Mouse (Mus musculus) Patski (cell line): ENCODE data around the gene Phactr2. TPM values are rescaled to one million over a fixed set of nuclear protein-coding genes. Genes with fewer than 3 reads are reported as not detected.

Source experiments
- ATAC-seq: fragments of 100-300 bp; one replicate; pipeline ENCODE4 v1.8.0; 2021
- CTCF ChIA-PET: fragments of 350-600 bp; sonication (Branson Sonifier 250); formaldehyde crosslinking; loops from one replicate; lab custom pipeline; 2022; ENCODE audit warnings: inconsistent platforms; lab: Charles Lee
- POLR2A ChIA-PET: fragments of 350-600 bp; sonication (Branson Sonifier 250); formaldehyde crosslinking; loops from one replicate; lab custom pipeline; 2022; ENCODE audit warnings: antibody characterized with exemption, inconsistent platforms; lab: Charles Lee
- DNase-seq: peaks from one replicate; pipeline ENCODE4 v3.0.0-alpha.2; 2011; ENCODE audit warnings: low read depth, low spot score
- H3K27me3 ChIP-seq: fragments of 371-371 bp; one replicate; pipeline ENCODE4 v1.5.1; 2021
- CTCF ChIP-seq: fragments of 100-300 bp; IDR thresholded peaks from one replicate; pipeline ENCODE4 v1.5.1; 2021
- in situ Hi-C: fragments of 300-500 bp; cut with MboI; formaldehyde crosslinking; loops from 3 replicates; pipeline ENCODE4 v1.11.1; 2018; ENCODE audit warnings: low pct_unique_long_range_greater_than_20kb, mixed read lengths
- polyA plus RNA-seq: library from polyadenylated mRNA; unstranded; gene quantifications from one replicate; pipeline ENCODE4 v1.2.3, GENCODE M21; 2021

Phactr2 gene
- polyA plus RNA-seq, 1 experiment from 2014 or later, result 9.3 TPM

DNA sequence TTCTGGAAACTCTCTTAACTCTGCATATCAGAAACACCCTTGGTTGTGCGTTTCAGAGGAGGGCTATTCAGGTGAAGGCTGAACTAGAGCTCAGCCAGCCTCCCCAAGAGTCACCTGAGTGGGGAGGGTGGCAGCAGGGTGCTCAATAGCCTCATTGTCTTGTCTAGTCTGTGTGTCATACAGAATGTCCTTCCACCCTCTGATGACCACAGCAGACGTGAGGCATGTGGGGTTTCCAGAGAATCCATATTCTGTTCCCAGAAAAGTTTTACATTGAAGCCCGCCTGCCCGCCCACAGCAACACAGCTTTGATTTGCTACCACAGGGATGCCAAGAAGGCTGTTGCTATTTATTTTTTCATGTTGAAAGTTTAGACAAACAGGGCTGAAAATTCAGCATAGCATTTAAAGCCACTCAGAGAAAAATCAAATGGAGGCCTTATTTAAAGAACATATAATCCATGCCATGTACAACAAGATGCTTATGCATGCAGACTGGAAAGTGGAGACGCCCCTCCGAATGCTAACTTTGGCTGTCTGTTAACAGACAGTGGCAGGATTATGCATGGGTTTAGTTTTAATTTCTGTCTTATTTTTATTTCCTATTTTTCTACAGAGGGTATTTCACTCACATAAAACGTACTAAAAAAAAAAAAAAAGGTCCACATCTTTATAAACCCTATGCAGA lies 248.7 kb downstream of the Phactr2 start:
- no peak for TF ChIP-seq CTCF
- DNase-seq (no peak), ATAC-seq (no peak)
- H3K27me3 ChIP-seq, result no peaks in the 10 kb centered on the region
- in situ Hi-C loops, result no loop called here
- CTCF ChIA-PET, result no interaction called here
- POLR2A ChIA-PET, result no interaction called here

DNA sequence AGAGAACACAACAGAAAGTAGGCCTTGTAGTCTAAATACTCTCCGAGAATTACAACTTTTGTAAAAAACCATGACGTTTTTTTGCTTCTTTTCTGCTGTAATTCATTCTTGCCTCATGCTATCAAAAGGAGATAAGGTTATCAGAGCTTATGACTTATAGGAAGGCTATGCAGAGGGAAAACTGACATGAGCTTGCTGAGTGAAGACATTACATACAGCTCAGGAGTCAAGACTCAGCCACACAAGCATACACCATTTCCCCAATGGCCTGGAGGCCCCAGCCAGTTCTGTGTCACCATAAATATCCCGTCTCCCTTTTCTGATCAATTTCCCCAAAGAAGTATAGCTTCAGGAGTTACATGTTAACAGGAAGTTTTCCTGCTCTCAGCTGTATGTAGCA lies 252.1 kb downstream of the Phactr2 start:
- no peak for ATAC-seq
- CTCF ChIA-PET, result interaction anchor here (1.5 kb wide), 1 partner anchor 9 kb away, joined by 5 read pairs; no protein-coding TSS in a partner anchor
- no peak for TF ChIP-seq CTCF
- in situ Hi-C loops, result no loop called here
- no peak for DNase-seq
- POLR2A ChIA-PET, result no interaction called here
- H3K27me3 ChIP-seq, result no peaks in the 10 kb centered on the region

DNA sequence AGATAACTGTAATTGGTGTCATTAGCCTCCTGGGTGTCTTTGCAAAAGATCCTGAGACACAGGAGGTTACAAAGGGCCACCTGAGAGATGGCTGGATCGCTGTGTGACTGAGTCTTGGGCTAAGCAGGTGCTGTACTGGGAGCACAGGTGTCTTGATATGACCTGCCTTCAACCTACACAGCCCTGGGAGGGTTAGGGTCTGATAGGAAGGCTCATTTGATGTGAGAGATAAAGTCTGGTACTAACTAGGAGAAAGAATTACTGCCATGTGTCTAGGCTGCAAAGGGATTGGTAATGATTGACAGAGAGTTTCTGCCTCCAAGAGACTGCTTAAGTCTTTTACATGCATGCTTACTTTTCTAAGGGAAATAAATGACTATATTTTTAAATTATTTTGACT lies 254.2 kb downstream of the Phactr2 start:
- DNase-seq (no peak), ATAC-seq (no peak)
- ChIA-PET CTCF (interaction anchor here (0.8 kb wide), 1 partner anchor 8 kb away, joined by 4 read pairs; no protein-coding TSS in a partner anchor), POLR2A (no interaction called here)
- TF ChIP-seq CTCF, result no peak
- no peaks in the 10 kb centered on the region for H3K27me3 ChIP-seq
- in situ Hi-C loops, result no loop called here

DNA sequence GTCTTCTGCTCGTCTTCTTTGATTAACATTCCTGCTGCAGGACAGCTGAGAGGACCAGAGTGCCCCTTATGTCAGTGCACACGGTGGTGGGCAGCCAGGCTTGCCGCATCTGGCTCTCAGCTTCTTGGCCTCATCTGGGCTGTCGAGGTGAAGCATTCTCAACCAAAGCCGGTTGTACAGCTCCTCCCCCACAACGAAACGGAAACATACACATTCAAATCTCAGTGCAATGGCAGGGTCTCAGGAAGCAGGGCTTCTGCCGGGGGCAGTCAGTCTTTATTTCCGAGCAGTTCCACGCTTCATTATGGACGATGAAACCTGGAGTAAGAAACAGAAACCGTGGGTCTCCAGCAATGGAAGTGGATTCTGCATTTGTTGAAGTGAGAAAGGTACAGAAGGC lies 260.3 kb downstream of the Phactr2 start:
- CTCF ChIA-PET, result no interaction called here
- H3K27me3 ChIP-seq, result no peaks in the 10 kb centered on the region
- TF ChIP-seq CTCF, result no peak
- DNase-seq, result no peak
- in situ Hi-C loops, result no loop called here
- POLR2A ChIA-PET, result no interaction called here
- ATAC-seq, result no peak

DNA sequence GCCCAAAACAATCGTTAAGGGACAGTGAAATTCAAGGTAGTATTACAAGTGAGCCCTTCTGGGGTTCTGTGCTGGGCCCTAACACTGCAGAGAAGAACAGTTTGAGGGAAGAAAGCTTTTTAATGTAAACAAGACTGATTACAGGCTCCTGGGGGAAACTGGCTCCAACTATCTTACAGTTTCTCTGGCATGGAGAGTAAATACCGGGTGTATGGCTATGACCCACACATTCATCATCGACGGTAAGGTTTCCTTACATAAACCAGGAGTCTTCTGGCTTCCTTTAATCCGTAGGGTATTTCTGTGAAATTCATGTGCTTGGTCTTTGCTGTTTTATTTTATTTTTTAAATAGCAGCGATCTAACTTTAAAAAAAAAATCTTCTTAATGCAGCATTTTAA lies 261.4 kb downstream of the Phactr2 start:
- in situ Hi-C loops, result no loop called here
- H3K27me3 ChIP-seq, result no peaks in the 10 kb centered on the region
- POLR2A ChIA-PET, result no interaction called here
- ATAC-seq (no peak), DNase-seq (no peak)
- no peak for TF ChIP-seq CTCF
- CTCF ChIA-PET, result interaction anchor here (1.9 to 2.8 kb wide), 2 partner anchors 10 to 14 kb away, joined by 5 to 7 read pairs; no protein-coding TSS in a partner anchor

DNA sequence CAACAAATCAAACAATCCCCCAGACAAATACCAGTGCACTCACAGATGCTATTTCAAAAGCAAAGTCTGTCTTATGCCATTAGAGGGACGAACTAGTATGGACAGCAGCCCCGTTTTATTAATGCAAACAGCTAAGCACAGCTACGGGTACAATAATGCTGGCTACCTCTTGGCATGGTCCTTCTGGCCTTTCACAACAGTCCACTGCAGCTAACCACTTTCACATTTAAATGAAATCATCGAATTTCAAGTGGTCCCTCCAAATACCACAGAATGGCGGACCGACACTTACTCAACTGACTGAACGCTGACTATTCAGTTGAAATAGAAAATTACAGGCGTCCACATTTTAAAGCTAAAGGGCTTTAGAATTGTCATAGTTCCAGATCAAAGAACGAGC lies 261.9 kb downstream of the Phactr2 start:
- ChIA-PET POLR2A (no interaction called here), CTCF (interaction anchor here (1.0 to 2.8 kb wide), 3 partner anchors 8 to 14 kb away, joined by 4 to 7 read pairs (median 5); no protein-coding TSS in a partner anchor)
- DNase-seq, result no peak
- TF ChIP-seq CTCF, result no peak
- no peak for ATAC-seq
- in situ Hi-C loops, result no loop called here
- no peaks in the 10 kb centered on the region for H3K27me3 ChIP-seq

DNA sequence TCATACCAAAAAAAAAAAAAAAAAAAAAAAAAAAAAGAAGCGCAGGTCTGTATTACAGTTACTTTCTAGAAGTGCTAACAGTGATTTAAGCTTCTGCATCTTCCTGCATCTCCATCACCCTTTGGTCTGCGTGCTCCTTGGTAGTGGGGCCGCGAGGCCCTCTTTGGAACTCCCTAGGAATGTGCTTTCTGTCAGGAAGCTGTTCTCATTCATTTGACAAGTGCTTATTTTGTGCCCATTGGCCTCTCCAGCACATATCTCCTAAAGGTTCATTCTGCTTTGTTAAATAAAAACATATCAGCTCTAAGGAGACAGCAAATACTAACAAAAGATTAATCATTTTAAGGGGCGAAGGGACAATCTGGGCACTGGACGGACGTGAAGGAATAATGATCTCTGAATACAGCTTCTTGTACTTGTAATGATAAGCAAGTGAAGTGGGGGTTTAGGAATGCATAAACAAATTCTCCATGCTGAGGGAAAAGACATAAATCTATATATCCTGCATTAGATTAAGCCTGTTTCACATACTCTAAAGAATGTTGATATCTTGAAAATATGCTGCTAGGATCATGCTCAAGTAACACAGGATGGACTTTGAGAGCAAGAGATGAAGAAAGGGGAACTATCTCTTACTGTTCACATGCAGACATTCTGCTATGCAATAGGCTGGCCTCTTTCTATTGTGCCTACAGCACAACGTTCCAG lies 264.1 kb downstream of the Phactr2 start:
- ATAC-seq, result no peak

DNA sequence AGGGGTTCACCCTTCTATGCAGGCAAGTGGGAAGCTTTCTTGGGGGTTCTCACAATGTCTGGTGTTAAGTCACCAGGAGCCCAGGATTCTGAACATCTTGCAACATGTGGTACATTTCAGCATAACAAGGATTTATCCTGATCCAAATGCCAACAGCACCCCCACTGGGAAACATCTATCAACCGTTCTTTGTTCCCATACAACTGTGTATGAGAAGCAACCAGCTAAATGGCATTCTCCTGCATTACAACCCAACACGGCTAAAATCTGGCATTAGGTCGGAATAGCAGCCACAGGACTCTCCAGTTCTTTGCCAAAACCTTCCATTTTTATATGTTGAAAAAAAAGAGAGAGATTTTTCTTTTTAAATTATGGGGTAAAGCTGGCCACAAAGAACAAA lies 264.7 kb downstream of the Phactr2 start:
- no peak for TF ChIP-seq CTCF
- DNase-seq, result no peak
- in situ Hi-C loops, result no loop called here

More for the DNA sequence above, 264.1 kb downstream of the Phactr2 start:
- ChIA-PET CTCF (interaction anchor here (1.8 kb wide), 1 partner anchor 11 kb away, joined by 3 read pairs; no protein-coding TSS in a partner anchor), POLR2A (no interaction called here)
- TF ChIP-seq CTCF, result no peak
- H3K27me3 ChIP-seq, result no peaks in the 10 kb centered on the region
- in situ Hi-C loops, result no loop called here
- DNase-seq, result no peak

DNA sequence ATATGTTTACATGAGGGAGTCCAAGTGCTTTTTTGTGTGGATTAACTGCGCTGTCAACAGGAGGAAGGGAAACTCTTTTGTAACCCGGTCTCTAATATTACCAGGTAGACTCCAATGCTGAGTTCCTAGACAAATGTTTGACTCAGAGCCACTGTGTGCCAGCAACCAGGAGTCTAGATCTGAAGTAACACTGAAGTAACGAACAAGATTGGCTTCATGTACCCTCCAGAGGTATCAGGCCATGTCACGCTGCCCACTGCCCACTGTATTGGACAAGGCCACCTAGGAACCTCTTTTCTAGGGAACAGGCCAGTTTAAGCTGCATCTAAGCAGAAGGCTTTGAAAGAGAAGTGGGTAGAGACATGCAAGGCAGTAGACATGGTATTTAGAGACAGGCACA lies 265.2 kb downstream of the Phactr2 start:
- DNase-seq, result no peak
- ATAC-seq, result no peak
- H3K27me3 ChIP-seq, result no peaks in the 10 kb centered on the region
- POLR2A ChIA-PET, result no interaction called here
- TF ChIP-seq CTCF, result no peak
- CTCF ChIA-PET, result interaction anchor here (1.8 kb wide), 1 partner anchor 10 kb away, joined by 3 read pairs; no protein-coding TSS in a partner anchor
- in situ Hi-C loops, result no loop called here

More for the DNA sequence above, 264.7 kb downstream of the Phactr2 start:
- POLR2A ChIA-PET, result no interaction called here
- CTCF ChIA-PET, result interaction anchor here (1.8 kb wide), 1 partner anchor 10 kb away, joined by 3 read pairs; no protein-coding TSS in a partner anchor
- H3K27me3 ChIP-seq, result no peaks in the 10 kb centered on the region
- ATAC-seq, result no peak

DNA sequence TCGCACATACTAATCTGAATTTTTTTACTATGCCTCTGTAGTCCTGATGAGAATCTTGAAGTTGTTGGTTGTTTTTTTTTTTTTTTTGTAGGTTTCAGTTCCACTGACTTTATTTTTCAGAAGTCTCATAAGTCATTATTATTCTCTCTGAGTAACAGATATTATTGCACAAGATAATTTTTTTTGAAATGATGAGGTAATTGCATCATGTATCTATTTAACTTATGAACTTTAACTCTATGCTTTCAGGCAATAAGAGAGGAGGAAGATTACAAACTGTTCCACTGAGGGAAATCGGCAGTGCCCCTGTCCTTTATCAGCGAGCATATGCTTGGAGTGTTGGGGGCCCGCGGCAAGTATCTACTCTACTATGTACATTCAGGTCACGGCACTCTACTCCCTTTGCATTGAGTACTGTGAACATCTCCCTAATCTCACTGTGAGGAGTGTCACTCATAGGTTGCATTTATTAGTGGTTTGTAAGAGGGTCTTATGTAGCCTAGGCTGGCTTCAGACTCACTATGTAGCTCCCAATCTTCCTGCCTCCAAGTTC lies 272.4 kb downstream of the Phactr2 start:
- in situ Hi-C loops, result no loop called here
- DNase-seq, result no peak
- ChIA-PET CTCF (interaction anchor here (1.9 kb wide), 1 partner anchor 10 kb away, joined by 7 read pairs; no protein-coding TSS in a partner anchor), POLR2A (interaction anchor here (0.7 kb wide), 1 partner anchor 1014 kb away, joined by 5 read pairs; no protein-coding TSS in a partner anchor)
- no peak for TF ChIP-seq CTCF
- no peaks in the 10 kb centered on the region for H3K27me3 ChIP-seq
- ATAC-seq, result no peak
